Mouse (Mus musculus) embryonic facial prominence, embryonic 11.5 days (tissue): ENCODE measurements around the gene Efna1. TPM values are rescaled to one million over a fixed set of nuclear protein-coding genes. Genes with fewer than 3 reads are reported as not detected.
A peak's percentile ranks its signal among the peaks of the same experiment; 100 is the strongest.

Experiments used
- ATAC-seq: fragments of 200-750 bp; cut with Nextera tagmentation; replicated peaks from 2 replicates; pipeline ENCODE4 v1.8.0; 2017; ENCODE audit warnings: low read depth; ENCODE audit not compliant: insufficient number of reproducible peaks, low FRiP score, low TSS enrichment
- DNase-seq: peaks from one replicate; pipeline ENCODE4 v3.0.0-alpha.2; 2015; ENCODE audit warnings: low spot score
- H3K27ac ChIP-seq: fragments of 300-500 bp; sonication (generic); replicated peaks from 2 replicates; pipeline ENCODE4 v1.5.1; 2014; ENCODE audit warnings: mild to moderate bottlenecking, low read depth, low read length, control low read depth
- H3K27me3 ChIP-seq: fragments of 300-500 bp; sonication (generic); 2 replicates; pipeline ENCODE4 v1.6.1; 2014; ENCODE audit warnings: mild to moderate bottlenecking, low read length, moderate library complexity, mixed read lengths; ENCODE audit not compliant: control insufficient read depth, insufficient read depth
- H3K36me3 ChIP-seq: fragments of 300-500 bp; sonication (generic); replicated peaks from 2 replicates; pipeline ENCODE4 v1.6.1; 2014; ENCODE audit warnings: low read depth, mild to moderate bottlenecking, low read length, moderate library complexity, mixed read lengths; ENCODE audit not compliant: control insufficient read depth, insufficient read depth
- H3K4me1 ChIP-seq: fragments of 300-500 bp; sonication (generic); 2 replicates; pipeline ENCODE4 v1.6.1; 2014; ENCODE audit warnings: low read length, mixed read lengths; ENCODE audit not compliant: control insufficient read depth, insufficient read depth
- H3K4me2 ChIP-seq: fragments of 300-500 bp; sonication (generic); 2 replicates; pipeline ENCODE4 v1.6.1; 2014; ENCODE audit warnings: low read depth, mild to moderate bottlenecking, control low read depth, low read length, moderate library complexity
- H3K4me3 ChIP-seq: fragments of 300-500 bp; sonication (generic); 2 replicates; pipeline ENCODE4 v1.5.1; 2014; ENCODE audit warnings: low read depth, low read length, control low read depth
- H3K9ac ChIP-seq: fragments of 300-500 bp; sonication (generic); replicated peaks from 2 replicates; pipeline ENCODE4 v1.6.1; 2014; ENCODE audit warnings: mild to moderate bottlenecking, control low read depth, low read length
- H3K9me3 ChIP-seq: fragments of 300-500 bp; sonication (generic); replicated peaks from 2 replicates; pipeline ENCODE4 v1.6.1; 2016; ENCODE audit warnings: mild to moderate bottlenecking, low read length, inconsistent platforms, mixed read lengths; ENCODE audit not compliant: control insufficient read depth
- WGBS: fragments of 180-500 bp; shearing (Covaris S2); extraction: QIAGEN DNeasy Blood & Tissue Kit; methylation state at CpG from one replicate; pipeline ENCODE4 v1.1.7; 2014; 5-methylcytosine and 5-hydroxymethylcytosine counted together
- polyA plus RNA-seq: library from polyadenylated mRNA; unstranded; fragments of >200 nt; fragmentation: Nextera tagmentation; extraction: Ambion mirVana; gene quantifications from 2 replicates; pipeline ENCODE4 v1.2.1, GENCODE M21; 2014

Efna1 gene
- polyA plus RNA-seq, 1 experiment from 2014 or later: 26.9 TPM

GRCm38 (mm10) chr3:89227307-89228179, 53.4 kb downstream of the Efna1 start:
- Histone ChIP-seq H3K4me1 (peaks cover 6% of the 10 kb centered on the region), H3K9ac (peak overlapping the region; percentile 72), H3K4me3 (peak overlapping the region; percentile 52), H3K27me3 (peaks cover 2% of the 10 kb centered on the region; the same call in 1 of the 2 replicates), H3K36me3 (no peaks in the 10 kb centered on the region; the same call in 1 of the 2 replicates), H3K27ac (peak overlapping the region; percentile 59), H3K4me2 (peak overlapping the region; percentile 90), H3K9me3 (no peaks in the 10 kb centered on the region)
- DNase-seq: peak; percentile 98
- 2% methylated on average over 41 of the region's 41 CpGs for WGBS
- peak; percentile 69 for ATAC-seq

- WGBS: 2% methylated on average over 21 of the region's 21 CpGs
- DNase-seq (no peak), ATAC-seq (peak; percentile 8)
- H3K9me3 ChIP-seq: no peaks in the 10 kb centered on the region
- H3K27ac ChIP-seq: peak within 1 kb of the TSS; percentile 59
- H3K27me3 ChIP-seq: peaks cover 2% of the 10 kb centered on the region; the same call in 1 of the 2 replicates
- H3K36me3 ChIP-seq: no peaks in the 10 kb centered on the region; the same call in 1 of the 2 replicates
- peak within 1 kb of the TSS; percentile 52 for H3K4me3 ChIP-seq
- H3K9ac ChIP-seq: peak within 1 kb of the TSS; percentile 72
- H3K4me1 ChIP-seq: peaks cover 6% of the 10 kb centered on the region
- peak within 1 kb of the TSS; percentile 90 for H3K4me2 ChIP-seq
These were observed 54.0 kb downstream of the Efna1 start, which contains the start of gene Mtx1 for GRCm38 (mm10) chr3:89226900-89227299. TSS of gene Mtx1 (minus strand) at chr3:89227088.

GRCm38 (mm10) chr3:89226361-89226760, 54.6 kb downstream of the Efna1 start:
- H3K9ac ChIP-seq: peak overlapping the region; percentile 72
- peak overlapping the region; percentile 3; the same call in 1 of the 2 replicates for H3K27ac ChIP-seq
- WGBS: 15% methylated on average over 11 of the region's 11 CpGs
- peaks cover 2% of the 10 kb centered on the region; the same call in 1 of the 2 replicates for H3K27me3 ChIP-seq
- H3K4me1 ChIP-seq: peaks cover 6% of the 10 kb centered on the region
- no peaks in the 10 kb centered on the region; the same call in 1 of the 2 replicates for H3K36me3 ChIP-seq
- DNase-seq: no peak
- peak overlapping the region; percentile 90 for H3K4me2 ChIP-seq
- ATAC-seq: no peak
- H3K9me3 ChIP-seq: no peaks in the 10 kb centered on the region
- peak overlapping the region; percentile 52 for H3K4me3 ChIP-seq

GRCm38 (mm10) chr3:89225918-89226317, 55.0 kb downstream of the Efna1 start:
- Histone ChIP-seq H3K4me1 (peaks cover 6% of the 10 kb centered on the region), H3K4me3 (peak overlapping the region; percentile 52), H3K27ac (0 out of 2 replicates have a peak overlapping the region, but pooled peaks have one; percentile 3), H3K27me3 (peaks cover 2% of the 10 kb centered on the region; the same call in 1 of the 2 replicates), H3K4me2 (peak overlapping the region; percentile 39), H3K9me3 (no peaks in the 10 kb centered on the region), H3K36me3 (no peaks in the 10 kb centered on the region; the same call in 1 of the 2 replicates), H3K9ac (peak overlapping the region; percentile 72)
- peak; percentile 53 for ATAC-seq
- peak; percentile 71 for DNase-seq
- 38% methylated on average over 4 of the region's 4 CpGs for WGBS

- no peak for DNase-seq
These were observed 55.6 kb downstream of the Efna1 start for GRCm38 (mm10) chr3:89225321-89225815.

GRCm38 (mm10) chr3:89224796-89225195, 56.1 kb downstream of the Efna1 start:
- Histone ChIP-seq H3K9me3 (no peaks in the 10 kb centered on the region), H3K27ac (peak overlapping the region; percentile 20; the same call in 1 of the 2 replicates), H3K4me1 (peaks cover 6% of the 10 kb centered on the region), H3K36me3 (no peaks in the 10 kb centered on the region; the same call in 1 of the 2 replicates), H3K9ac (peak overlapping the region; percentile 54; the same call in 1 of the 2 replicates), H3K4me2 (peak overlapping the region; percentile 39), H3K27me3 (no peaks in the 10 kb centered on the region), H3K4me3 (peak overlapping the region; percentile 52; the same call in 1 of the 2 replicates)
- no peak for ATAC-seq
- DNase-seq: no peak
- 72% methylated on average over 11 of the region's 11 CpGs for WGBS

More at GRCm38 (mm10) chr3:89225321-89225815, 55.6 kb downstream of the Efna1 start:
- Histone ChIP-seq H3K4me1 (peaks cover 6% of the 10 kb centered on the region), H3K36me3 (no peaks in the 10 kb centered on the region; the same call in 1 of the 2 replicates), H3K27ac (peak overlapping the region; percentile 20; the same call in 1 of the 2 replicates), H3K27me3 (peaks cover under 1% of the 10 kb centered on the region; the same call in 1 of the 2 replicates), H3K9ac (peak overlapping the region; percentile 54), H3K4me3 (peak overlapping the region; percentile 52), H3K4me2 (peak overlapping the region; percentile 39), H3K9me3 (no peaks in the 10 kb centered on the region)
- 45% methylated on average over 12 of the region's 12 CpGs for WGBS
- ATAC-seq: no peak
